Mouse (Mus musculus) cerebellum, postnatal 10 days (tissue): Measurements from ENCODE around the gene Tlr7.

Experiments
- DNase-seq, 2 experiments: peaks; one replicate each; pipeline ENCODE4 v3.0.0; 2021; ENCODE audit warnings: mixed read lengths in 2 of 2

Gene Tlr7

GRCm38 (mm10) chrX:167276551-167276950, 53.8 kb downstream of the Tlr7 start:
- no peak for DNase-seq

- DNase-seq = no peak
These were observed 66.3 kb downstream of the Tlr7 start, which contains the start of gene Tlr8 for GRCm38 (mm10) chrX:167264086-167264485. Tlr8 (minus strand) TSS chrX:167264329.

- DNase-seq = no peak
These were observed 66.8 kb downstream of the Tlr7 start for GRCm38 (mm10) chrX:167263530-167263929.
